Mouse (Mus musculus) gastrocnemius, postnatal 25 days (tissue): Measurements from ENCODE around the gene Cdca3. TPM values are rescaled to one million over a fixed set of nuclear protein-coding genes. Genes with fewer than 3 reads are reported as not detected.

Experiments
- DNase-seq: peaks from one replicate; pipeline ENCODE4 v3.0.0; 2022
- total RNA-seq, 2 experiments: library from RNA; stranded (reverse); gene quantifications; 1 replicate in 1 of 2; 2 replicates in 1 of 2; pipeline ENCODE4 v1.2.3; 2021

Gene Cdca3
- total RNA-seq, 2 experiments from 2014 or later: 1.2 TPM

- no peak for DNase-seq
These were observed 36.5 kb downstream of the Cdca3 start for GRCm38 (mm10) chr6:124865766-124866362.

GRCm38 (mm10) chr6:124866560-124866959 is 37.2 kb downstream of the Cdca3 start:
- DNase-seq: no peak

GRCm38 (mm10) chr6:124874348-124874747 is 45.0 kb downstream of the Cdca3 start:
- no peak for DNase-seq

GRCm38 (mm10) chr6:124879390-124879789 is 50.0 kb downstream of the Cdca3 start:
- no peak for DNase-seq

DNA sequence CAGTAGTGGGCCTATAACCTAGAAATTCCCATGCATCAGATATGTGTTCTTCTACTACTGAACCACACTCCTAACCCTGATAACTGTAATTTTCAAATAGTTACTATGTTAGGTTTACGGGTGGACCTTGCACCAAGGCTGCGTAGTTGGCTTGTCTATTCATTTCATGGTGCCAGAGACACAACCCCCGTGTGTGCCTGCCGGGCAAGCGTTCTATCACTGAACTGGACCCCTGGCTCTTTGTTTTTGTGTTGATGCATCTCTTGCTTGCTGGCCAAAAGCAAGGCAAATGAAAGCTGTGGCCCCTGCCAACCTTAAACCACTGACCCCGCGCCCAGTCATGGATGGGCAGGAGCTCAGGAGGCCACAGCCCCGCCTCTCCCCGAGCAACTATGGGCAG is 52.5 kb downstream of the Cdca3 start:
- no peak for DNase-seq

Other genes starting within 250 kb of the Cdca3 start
- gene C1s2, start 193.5 kb upstream of the Cdca3 start, total RNA-seq: under 1 TPM; 0.20 to 0.51 TPM
- 10 to 100 TPM; 14.8 to 18.0 TPM for gene Lpcat3, start 166.5 kb upstream of the Cdca3 start, total RNA-seq
- gene Emg1, start 117.4 kb upstream of the Cdca3 start, total RNA-seq: 10 to 100 TPM; 53.8 to 58.9 TPM
- 100 to 1,000 TPM; 157 TPM for gene Phb2, start 117.2 kb upstream of the Cdca3 start, total RNA-seq
- gene Ptpn6, start 90.8 kb upstream of the Cdca3 start, total RNA-seq: 1 to 10 TPM; 1.5 to 2.2 TPM
- 100 to 1,000 TPM; 163 to 167 TPM for gene Grcc10, start 88.2 kb upstream of the Cdca3 start, total RNA-seq
- 1 to 10 TPM in 1 of 2 experiments, not detected in 1; 2.2 TPM for gene Gm45234, start 73.5 kb upstream of the Cdca3 start, total RNA-seq
- 10 to 100 TPM; 31.8 to 32.4 TPM for gene Atn1, start 73.0 kb upstream of the Cdca3 start, total RNA-seq
- gene Eno2, start 59.9 kb upstream of the Cdca3 start, total RNA-seq: 1 to 10 TPM; 2.1 to 3.0 TPM
- gene Lrrc23, start 49.8 kb upstream of the Cdca3 start, total RNA-seq: under 1 TPM in 1 of 2 experiments, not detected in 1; 0.18 TPM
- gene Spsb2, start 20.9 kb upstream of the Cdca3 start, total RNA-seq: 1 to 10 TPM; 2.7 to 3.2 TPM
- 1,000 to 10,000 TPM; 2,445 to 2,599 TPM for gene Tpi1, start 15.3 kb upstream of the Cdca3 start, total RNA-seq
- gene Usp5, start 63 bp upstream of the Cdca3 start, total RNA-seq: 10 to 100 TPM; 42.1 to 44.0 TPM
- gene Gnb3, start 10.7 kb downstream of the Cdca3 start, total RNA-seq: 1 to 10 TPM; 1.6 to 1.7 TPM
- gene P3h3, start 28.2 kb downstream of the Cdca3 start, total RNA-seq: 1 to 10 TPM; 8.2 to 9.3 TPM
- under 1 TPM; 0.23 to 0.32 TPM for gene Gpr162, start 34.4 kb downstream of the Cdca3 start, total RNA-seq
- gene Cd4, start 58.7 kb downstream of the Cdca3 start, total RNA-seq: 1 to 10 TPM in 1 of 2 experiments, not detected in 1; 1.2 TPM
- gene Lag3, start 82.2 kb downstream of the Cdca3 start, total RNA-seq: under 1 TPM in 1 of 2 experiments, not detected in 1; 0.51 TPM
- gene Ptms, start 90.6 kb downstream of the Cdca3 start, total RNA-seq: 100 to 1,000 TPM; 126 to 152 TPM
- 100 to 1,000 TPM; 207 to 210 TPM for gene Mlf2, start 101.8 kb downstream of the Cdca3 start, total RNA-seq
- gene Cops7a, start 136.0 kb downstream of the Cdca3 start, total RNA-seq: 10 to 100 TPM; 96.2 to 99.0 TPM
- not detected for gene Pianp, start 167.1 kb downstream of the Cdca3 start, total RNA-seq
- 10 to 100 TPM; 18.5 to 19.3 TPM for gene Zfp384, start 179.6 kb downstream of the Cdca3 start, total RNA-seq
- 10 to 100 TPM; 24.2 to 29.1 TPM for gene Ing4, start 210.2 kb downstream of the Cdca3 start, total RNA-seq
- gene Acrbp, start 220.1 kb downstream of the Cdca3 start, total RNA-seq: 1 to 10 TPM; 1.1 to 1.9 TPM
- not detected for gene Lpar5, start 238.4 kb downstream of the Cdca3 start, total RNA-seq